Mouse (Mus musculus): ENCODE measurements around the gene Rad51b. TPM values are rescaled to one million over a fixed set of nuclear protein-coding genes. Genes with fewer than 3 reads are reported as not detected.

Gene Rad51b
- polyA plus RNA-seq, 1 experiment, result 1.3 TPM

DNA sequence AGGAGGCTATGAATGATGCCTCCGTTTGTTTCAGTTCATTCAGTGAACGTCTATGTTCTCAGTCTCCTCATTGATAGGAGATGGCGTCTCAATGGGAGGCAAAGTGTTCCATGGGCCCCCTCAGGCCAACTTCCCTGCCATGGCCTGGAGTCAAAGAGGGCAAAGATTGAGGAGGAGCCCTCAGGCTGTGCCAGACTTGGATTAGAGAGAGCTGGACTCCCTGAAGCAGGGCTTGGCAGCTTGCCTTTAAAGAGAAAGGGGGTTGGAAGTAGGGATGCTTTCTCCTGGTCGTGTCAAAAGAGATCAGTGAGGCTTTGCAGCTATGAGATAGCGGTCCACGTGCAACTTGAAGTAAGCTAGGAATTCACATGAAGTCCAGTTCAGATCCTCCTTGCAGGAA, 469.0 kb downstream of the Rad51b start:
- DNase-seq (ENCODE audit: low read depth, low spot score), result no peak
- 60% methylated on average over 6 of the region's 6 CpGs for WGBS

DNA sequence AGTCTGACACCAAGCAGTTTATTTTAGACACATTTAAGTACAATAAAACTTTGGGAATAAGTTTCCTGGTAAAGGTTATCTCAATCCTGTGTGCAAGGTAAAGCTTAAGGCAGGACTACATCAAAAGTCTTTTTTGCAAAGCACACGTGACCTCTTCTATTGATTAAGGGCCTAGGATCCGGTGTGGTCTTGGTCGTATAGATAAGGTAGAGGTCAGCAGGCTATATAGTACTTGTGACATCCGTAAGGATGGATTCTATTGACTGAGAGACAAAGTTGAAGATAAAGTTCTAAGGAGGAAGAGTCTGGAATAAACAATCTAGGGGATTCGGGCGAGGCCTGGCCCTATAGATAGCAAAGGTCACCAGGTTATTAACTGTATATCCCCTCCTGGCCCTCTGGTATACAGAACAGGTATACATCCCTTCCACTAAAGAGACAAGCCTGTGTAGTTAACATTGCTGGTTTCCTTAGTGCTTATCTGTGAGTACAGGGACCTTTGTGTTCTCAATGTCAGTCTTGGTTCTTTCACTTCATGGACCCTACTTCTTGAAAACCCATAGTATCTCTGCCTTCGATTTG, 471.8 kb downstream of the Rad51b start:
- 64% methylated on average over 7 of the region's 7 CpGs for WGBS
- DNase-seq (ENCODE audit: low read depth, low spot score), result no peak

DNA sequence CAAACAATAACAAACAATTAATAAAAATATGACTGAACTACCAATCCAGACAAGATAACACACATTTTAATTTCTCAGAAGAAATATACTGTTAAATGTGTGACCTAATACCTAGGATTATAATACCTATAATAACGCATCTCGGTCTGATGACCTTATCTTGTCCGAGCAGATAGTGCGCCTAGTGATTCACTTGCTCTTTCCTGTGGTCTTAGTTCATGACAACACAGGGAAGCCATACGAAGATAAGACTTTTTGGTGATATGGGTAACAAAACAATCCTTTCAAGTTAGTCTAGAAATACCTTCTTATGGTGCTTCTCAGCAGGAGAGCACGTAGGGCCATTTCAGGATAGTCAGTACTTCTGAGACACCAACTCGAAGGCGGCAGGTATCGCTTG, 472.7 kb downstream of the Rad51b start:
- 96% methylated on average over 9 of the region's 9 CpGs for WGBS
- no peak for DNase-seq (ENCODE audit: low read depth, low spot score)

DNA sequence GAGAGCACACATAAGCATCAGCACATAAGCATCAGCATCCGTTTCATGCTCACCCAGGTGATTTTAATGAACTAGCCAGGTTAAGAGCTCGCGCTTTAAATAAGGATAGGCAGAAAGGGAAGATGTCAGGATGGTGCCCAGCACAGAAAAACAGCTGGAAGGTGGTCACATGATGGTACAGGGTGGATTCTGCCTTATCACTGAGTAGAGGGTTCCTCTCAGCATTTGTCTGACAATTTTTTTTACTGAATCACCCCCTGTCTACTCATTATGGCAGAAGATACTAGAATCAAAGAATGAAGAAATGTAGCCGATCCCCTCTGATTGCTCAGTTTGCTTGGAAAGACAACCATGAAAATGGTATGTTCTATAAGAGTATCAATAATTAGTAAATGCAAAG, 474.1 kb downstream of the Rad51b start:
- no peak for DNase-seq (ENCODE audit: low read depth, low spot score)
- 98% methylated on average over 4 of the region's 4 CpGs for WGBS

DNA sequence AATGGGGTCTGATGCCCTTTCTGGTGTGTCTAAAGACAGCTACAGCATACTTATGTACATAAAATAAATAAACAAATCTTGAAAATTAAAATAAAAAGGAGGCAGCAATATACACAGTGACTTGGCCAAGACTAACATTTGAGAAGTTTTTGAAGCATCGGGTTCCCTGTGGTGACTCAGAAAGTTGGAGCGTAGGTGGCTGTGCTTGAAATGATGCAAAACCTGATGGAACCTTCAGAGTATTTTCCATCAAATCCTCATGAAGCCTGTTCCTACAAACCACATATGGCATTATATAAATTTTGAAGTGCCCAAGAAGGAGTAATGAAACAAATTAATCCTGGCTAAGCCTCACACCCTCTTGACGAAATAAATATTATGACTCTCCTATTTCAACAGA, 474.7 kb downstream of the Rad51b start:
- 84% methylated on average over 3 of the region's 3 CpGs for WGBS

DNA sequence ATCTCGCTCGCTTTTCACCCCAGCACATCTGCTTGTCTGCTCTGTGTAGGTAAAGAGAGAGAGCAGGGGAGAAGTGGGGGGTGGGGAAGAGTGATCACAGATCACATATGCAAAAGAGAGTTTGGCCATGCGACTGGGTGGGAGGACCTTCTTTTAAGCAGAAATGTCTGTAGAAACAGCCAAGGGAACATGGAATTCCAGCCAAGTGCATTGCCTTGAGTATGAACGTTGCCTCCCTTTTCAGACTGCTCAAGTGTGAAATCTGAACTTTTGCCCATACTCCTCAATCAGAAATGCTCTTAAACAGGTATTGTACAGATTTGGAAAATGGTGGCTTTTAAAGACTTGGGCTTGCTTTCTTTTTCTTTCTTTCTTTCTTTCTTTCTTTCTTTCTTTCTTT, 476.2 kb downstream of the Rad51b start:
- WGBS, result 81% methylated on average over 4 of the region's 4 CpGs

More for the DNA sequence above, 474.7 kb downstream of the Rad51b start:
- DNase-seq (ENCODE audit: low read depth, low spot score), result no peak

DNA sequence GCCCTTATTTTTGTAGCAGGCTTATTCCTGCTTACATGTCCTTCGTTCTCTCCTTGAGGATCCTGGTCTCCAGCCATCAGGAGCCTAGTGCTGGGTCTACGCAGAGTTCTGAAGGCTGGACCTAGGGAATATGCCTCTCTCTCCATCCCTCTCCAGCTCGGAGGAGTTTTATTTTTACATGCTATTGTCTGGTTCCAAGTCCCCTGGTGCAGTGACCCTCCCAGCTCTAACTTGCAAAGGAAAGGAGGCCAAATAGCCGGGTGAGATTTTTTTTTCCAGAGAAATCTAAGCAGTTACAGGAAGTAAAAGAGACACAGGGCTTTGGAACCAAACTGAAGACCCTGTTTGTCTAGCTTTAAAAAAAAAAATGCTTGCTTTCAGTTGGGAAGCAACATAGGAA, 477.5 kb downstream of the Rad51b start:
- WGBS, result 74% methylated on average over 4 of the region's 4 CpGs
- no peak for DNase-seq (ENCODE audit: low read depth, low spot score)

More for the DNA sequence above, 476.2 kb downstream of the Rad51b start:
- DNase-seq (ENCODE audit: low read depth, low spot score), result no peak

DNA sequence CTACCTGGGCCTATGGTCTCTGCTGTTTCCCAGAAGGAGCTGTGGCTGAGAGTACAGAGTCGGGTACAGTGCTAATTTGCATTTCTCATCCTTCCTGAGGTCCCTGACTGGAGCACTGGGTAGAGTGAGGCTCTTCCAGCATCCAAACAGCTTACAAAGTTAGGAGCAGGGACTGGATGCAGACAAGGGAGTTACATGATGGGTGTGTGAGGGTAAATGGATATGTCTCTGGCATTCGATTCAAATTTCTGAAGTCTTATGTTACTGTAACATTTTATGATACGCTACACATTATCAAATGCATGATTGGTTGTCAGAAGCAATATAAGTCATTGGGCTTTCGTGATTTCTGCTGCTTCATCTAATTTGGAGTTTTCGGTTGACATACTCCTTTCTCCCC, 479.7 kb downstream of the Rad51b start:
- WGBS, result 85% methylated on average over 5 of the region's 5 CpGs
- no peak for DNase-seq (ENCODE audit: low read depth, low spot score)

DNA sequence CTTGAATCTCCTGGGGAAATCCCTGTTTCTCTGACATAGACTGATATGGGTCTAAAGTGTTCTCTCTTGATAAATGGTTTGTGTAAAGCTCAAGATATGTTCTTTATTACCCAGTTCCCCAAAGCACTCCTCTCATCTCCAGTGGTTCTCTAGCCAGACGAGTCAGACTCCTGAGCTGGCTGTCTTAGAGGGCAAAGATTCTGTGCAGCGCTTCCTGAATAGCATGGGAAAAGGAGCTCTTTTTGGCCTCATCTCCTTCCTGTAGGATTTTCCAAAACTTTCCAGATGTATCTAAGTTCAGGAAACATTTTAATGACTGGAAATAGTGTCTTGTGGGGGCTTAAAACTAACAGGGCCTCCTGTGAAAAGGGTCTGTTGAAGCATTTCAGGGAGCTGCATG, 483.7 kb downstream of the Rad51b start:
- WGBS, result 67% methylated on average over 2 of the region's 2 CpGs
- DNase-seq (ENCODE audit: low read depth, low spot score), result no peak

DNA sequence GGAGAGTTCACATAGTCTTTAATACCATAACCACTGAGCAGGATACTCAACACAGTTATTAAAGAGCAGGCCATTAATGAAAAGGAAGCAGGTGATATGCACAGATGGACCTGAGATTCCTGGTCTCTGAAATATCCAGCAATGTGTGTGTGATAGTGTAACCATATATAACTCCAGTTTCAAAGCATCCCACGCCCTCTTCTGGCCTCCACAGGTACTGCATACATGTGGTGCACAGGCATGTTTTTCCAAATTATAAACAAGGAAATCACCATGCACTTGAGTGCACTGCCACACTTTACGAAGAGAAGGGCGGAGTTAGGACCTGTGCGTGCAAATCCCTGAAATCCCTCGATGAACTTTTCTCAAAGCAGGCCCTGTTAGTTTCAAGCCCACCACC, 484.7 kb downstream of the Rad51b start:
- WGBS, result 89% methylated on average over 5 of the region's 5 CpGs
- no peak for DNase-seq (ENCODE audit: low read depth, low spot score)

DNA sequence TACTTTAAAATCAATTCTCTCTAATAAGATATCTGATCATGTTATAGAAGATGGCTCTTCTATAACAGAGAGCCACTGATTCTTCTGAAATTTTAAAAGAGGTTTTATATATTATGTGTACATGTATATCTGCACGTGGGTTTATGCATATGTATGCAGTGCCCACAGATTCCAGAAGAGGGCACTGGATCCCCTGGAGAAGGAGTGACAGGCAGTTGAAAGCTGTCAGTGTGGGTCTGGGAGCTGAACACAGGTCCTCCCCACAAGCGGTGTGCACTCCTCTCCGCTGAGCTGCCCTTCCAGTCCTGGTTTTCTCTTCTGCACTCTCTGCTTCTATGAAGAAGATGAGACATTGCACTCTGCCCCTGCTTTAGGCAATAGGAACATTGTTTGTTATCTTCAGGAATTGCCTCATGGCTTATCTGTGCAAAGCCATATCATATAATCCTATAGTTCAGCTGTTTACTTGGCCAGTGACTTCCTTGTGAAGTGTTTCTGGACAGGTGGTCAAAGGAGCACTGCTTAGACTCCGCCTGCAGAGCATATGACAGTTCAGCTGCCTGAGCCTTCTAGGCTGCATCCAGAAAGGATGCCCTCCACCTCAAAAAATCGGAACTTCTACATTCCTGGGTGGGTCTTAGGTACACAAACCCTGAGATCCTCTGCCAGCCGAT, 485.5 kb downstream of the Rad51b start:
- DNase-seq (ENCODE audit: low read depth, low spot score), result peak; percentile 37
- WGBS, result 62% methylated on average over 6 of the region's 6 CpGs

DNA sequence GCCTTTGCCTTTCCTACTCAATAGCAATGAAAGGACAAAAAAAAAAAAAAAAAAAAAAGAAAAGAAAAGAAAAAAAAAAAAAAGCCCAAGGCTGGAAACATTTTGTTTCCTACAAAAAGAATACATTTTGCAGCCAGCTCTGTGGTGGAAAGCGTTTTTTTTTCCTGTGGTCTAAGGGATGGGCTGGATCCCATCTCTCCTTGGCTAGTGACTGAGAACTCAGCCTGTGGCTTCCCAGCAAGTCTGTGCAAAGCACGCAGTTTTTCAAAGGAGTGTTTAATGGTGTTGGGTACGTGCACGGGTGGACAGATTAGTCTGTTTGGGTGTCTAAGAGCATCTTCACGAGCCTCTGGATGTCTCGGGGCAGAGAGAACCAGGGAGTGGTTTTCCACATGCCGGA, 487.1 kb downstream of the Rad51b start:
- WGBS, result 89% methylated on average over 7 of the region's 7 CpGs
- DNase-seq (ENCODE audit: low read depth, low spot score), result no peak

DNA sequence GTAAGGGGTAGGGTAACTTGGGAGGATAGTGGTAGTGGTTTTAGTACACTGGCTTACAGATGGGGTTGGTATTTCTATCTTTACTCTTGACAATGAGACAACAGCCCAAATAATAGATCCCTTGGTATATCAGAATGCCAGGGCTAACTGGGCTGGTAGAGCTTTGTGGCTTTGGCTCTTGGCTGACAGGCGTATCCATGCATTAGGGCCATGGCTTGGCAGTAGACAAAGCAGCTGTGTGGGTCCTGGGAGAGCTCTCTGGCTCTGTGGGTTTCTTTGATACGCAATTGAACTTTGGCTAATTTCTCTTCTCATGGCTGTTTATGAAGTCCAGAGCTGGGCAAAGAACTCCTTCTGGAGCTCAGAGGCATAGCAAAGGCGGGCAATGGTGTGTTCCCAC, 488.6 kb downstream of the Rad51b start:
- no peak for DNase-seq (ENCODE audit: low read depth, low spot score)
- 97% methylated on average over 3 of the region's 3 CpGs for WGBS

DNA sequence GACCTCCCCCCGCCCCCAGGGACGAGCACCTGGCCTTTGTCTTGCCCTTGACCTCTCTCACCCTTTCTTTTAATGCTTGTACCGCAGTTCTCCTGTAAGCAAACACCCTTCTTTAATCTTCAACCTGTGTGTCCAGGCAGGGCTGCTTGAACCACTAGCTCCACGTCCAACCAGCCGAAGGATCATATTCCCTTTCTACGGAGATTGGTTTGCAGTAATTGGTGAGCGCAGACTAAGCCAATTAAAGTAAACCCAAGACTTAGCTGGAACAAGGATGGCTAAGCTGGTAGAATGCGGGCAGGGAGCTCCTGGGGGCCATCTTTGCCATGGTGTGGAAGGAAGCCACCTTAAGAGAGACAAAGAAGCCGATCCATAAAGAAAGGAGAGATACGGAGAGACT, 490.5 kb downstream of the Rad51b start:
- 94% methylated on average over 10 of the region's 10 CpGs for WGBS
- no peak for DNase-seq (ENCODE audit: low read depth, low spot score)

DNA sequence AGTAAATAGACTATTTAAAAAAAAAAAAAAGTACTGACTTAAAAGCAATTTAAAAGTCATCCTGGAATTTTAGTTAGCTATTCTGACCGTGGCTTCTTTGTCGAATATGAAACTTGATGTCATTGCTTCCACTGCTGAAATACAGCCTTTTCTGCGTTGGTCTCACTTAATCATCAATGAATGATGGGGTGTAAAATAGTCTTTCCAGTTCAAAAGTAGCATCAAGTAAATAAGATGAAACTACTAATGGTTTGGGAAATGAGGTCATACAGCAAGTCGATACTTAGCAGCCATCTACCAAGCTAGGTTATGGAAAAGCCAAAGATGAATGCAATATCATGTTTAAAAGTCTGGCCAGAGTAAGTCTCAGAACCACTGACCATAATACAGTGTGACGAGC, 491.3 kb downstream of the Rad51b start:
- no peak for DNase-seq (ENCODE audit: low read depth, low spot score)

DNA sequence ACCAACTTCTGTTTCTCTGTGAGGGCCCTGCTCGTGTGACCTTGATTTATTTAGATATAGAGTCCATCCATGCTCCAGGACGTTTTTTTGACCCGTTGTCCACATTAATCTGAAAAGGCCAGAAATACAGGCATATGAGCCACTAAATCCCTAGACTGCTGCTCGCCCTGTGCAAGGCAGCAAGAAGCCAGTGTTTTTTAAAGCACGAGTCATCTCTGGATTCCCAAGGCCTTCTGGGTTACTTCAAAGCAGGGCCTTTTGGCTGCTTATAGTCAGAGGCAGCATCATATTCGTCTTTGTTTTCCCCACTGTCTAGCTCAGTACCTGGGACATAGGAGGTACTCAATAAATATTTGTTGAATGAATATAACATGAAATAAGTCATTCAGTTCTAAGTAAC, 492.4 kb downstream of the Rad51b start:
- DNase-seq (ENCODE audit: low read depth, low spot score), result no peak
- WGBS, result 82% methylated on average over 6 of the region's 6 CpGs

More for the DNA sequence above, 491.3 kb downstream of the Rad51b start:
- 92% methylated on average over 5 of the region's 5 CpGs for WGBS

DNA sequence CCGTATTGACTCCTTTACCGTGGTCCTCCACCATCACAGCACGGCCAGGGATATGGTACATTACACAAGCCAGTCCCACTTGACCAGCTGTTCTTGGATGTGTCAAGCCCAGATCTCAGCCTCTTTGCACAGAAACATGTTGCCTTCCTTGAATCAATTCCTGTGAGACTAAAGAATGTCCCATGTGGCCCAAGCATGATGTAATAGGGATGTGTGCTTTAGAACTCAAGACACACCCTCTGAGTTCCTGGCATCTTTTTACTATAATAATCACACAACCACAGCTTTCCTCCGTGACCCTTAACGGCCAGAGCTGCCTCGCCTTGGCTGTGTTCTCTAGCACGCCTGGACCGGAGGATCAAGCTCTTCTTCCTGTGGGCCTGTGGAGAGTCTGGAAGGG, 496.3 kb downstream of the Rad51b start:
- 48% methylated on average over 8 of the region's 8 CpGs for WGBS
- DNase-seq (ENCODE audit: low read depth, low spot score), result no peak

DNA sequence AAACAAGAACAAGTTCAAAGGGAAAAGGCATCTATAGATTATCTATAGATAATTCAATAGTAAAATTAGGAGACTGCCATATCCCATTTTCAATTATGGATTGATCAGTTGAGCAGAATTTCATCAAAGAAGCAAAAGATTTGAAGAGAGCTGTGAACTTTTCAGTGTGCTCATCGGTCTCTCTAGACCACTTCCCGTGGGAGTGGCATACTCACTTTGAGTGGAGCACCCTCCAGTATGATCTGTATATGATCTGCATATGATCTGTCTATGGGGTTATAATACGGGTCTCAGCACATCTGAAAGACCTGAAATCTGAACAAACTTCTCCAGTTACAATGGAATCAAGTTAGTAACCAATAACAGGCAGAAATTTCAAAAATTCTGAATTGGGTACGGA, 497.7 kb downstream of the Rad51b start:
- WGBS, result 94% methylated on average over 4 of the region's 4 CpGs
- DNase-seq (ENCODE audit: low read depth, low spot score), result no peak

DNA sequence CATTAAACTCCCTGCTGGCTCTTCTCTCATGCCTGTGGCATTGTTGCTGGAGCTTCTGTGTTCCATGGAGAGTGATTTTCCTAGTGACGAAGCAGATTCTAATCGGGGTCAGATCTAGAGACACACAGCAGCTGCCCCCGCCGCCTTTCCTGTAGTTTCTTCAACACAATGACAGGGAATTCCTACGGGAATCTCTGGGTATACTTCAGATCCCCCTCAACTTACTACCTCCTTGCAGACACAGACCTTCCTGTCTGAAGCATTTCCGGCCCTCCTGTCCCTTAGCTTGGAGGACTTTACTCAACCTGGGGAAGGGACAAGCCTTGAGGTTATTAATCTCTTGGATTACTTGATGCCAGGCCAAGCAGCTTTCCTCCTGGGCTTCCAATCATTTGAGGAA, 499.2 kb downstream of the Rad51b start:
- no peak for DNase-seq (ENCODE audit: low read depth, low spot score)
- WGBS, result 84% methylated on average over 6 of the region's 6 CpGs

DNA sequence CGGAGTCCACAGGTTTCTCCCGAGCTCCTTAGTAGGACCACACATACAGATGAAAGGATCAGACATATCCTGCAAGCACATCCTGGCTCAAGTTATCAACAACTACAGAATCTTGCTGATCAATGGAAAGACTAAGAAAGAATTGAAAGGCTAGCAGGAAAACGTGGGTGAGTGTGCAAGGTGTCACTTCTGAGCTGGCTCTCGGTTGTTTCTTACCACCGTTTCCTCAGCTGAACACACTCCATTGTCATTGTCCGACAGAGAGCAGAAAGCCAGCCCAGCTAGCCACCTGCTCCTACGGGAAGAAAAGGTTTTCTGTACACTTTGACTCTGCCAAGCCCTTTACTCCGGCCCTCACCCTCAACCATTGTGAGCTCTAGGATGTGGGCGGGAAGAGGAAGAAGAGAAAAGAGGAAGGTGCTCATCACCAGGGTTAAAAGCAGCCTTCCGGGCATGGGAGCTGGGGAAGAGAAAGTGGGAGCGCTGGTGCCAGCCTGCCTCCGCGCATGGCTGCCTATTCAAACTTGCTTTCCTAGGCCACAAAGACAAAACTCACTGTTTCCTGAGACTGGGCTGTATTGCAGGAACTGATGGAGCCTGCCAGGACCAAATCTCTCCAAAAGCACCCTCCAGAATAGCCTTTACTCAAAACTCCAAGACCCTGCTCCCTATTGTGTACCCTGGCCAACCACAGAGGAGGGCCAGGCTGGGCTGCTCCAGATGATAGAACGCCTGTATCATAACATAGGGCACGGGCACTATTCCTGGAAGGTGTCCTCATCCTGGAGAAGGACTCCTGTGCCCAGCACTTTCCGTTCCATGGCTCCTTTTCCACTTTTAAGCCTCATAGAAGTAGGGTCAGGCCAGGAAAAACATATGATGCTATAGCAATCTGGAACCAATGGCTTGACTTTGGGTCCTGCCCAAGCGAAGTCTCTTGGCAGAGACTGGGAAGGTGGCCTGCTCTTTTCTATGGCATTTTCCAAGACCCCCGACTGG, 500.0 kb downstream of the Rad51b start:
- WGBS, result 72% methylated on average over 18 of the region's 18 CpGs
- no peak for DNase-seq (ENCODE audit: low read depth, low spot score)

DNA sequence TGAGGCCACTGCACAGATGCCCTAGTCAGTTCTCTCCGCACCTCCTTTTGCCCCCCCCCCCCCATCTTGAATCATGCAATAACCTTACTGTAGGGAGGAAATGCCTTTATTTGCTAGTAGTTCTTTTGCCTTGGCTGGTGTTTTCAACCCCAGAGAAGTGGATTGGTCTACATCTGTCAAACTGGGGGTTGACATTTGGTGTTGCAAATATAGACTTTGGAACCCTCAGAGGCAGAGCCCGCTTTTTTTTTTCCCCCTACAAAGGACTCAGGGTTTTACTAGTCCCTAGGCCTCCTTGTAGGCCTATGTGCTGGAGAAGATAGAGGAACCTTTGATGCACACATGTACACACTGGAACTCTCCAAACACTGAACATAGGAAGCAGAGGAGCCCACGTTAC, 501.4 kb downstream of the Rad51b start:
- DNase-seq (ENCODE audit: low read depth, low spot score), result no peak
- WGBS, result 92% methylated on average over 3 of the region's 3 CpGs

Measured in large intestine, adult 2 months (tissue).